Mouse (Mus musculus): ENCODE measurements around the gene Ehf.

Gene Ehf

GRCm38 (mm10) chr2:103294526-103294925 is 8.6 kb downstream of the Ehf start:
- DNase-seq (ENCODE audit: low read depth, low spot score): no peak

GRCm38 (mm10) chr2:103293751-103294150 is 9.3 kb downstream of the Ehf start:
- no peak for DNase-seq (ENCODE audit: low read depth, low spot score)

- no peak for DNase-seq (ENCODE audit: low read depth, low spot score)
These were observed 9.9 kb downstream of the Ehf start for GRCm38 (mm10) chr2:103293214-103293613.

- no peak for DNase-seq (ENCODE audit: low read depth, low spot score)
These were observed 12.3 kb downstream of the Ehf start for GRCm38 (mm10) chr2:103290705-103291269.

- DNase-seq (ENCODE audit: low read depth, low spot score): no peak
These were observed 12.9 kb downstream of the Ehf start for GRCm38 (mm10) chr2:103290167-103290566.

- DNase-seq (ENCODE audit: low read depth, low spot score): no peak
These were observed 13.6 kb downstream of the Ehf start for GRCm38 (mm10) chr2:103289407-103289950.

GRCm38 (mm10) chr2:103287716-103288115 is 15.4 kb downstream of the Ehf start:
- no peak for DNase-seq (ENCODE audit: low read depth, low spot score)

GRCm38 (mm10) chr2:103285561-103285960 is 17.5 kb downstream of the Ehf start:
- DNase-seq (ENCODE audit: low read depth, low spot score): no peak

GRCm38 (mm10) chr2:103283730-103284129 is 19.3 kb downstream of the Ehf start:
- DNase-seq (ENCODE audit: low read depth, low spot score): no peak

GRCm38 (mm10) chr2:103282184-103282750 is 20.8 kb downstream of the Ehf start:
- no peak for DNase-seq (ENCODE audit: low read depth, low spot score)

GRCm38 (mm10) chr2:103279927-103280326 is 23.2 kb downstream of the Ehf start:
- DNase-seq (ENCODE audit: low read depth, low spot score): no peak

GRCm38 (mm10) chr2:103278476-103278875 is 24.6 kb downstream of the Ehf start:
- no peak for DNase-seq (ENCODE audit: low read depth, low spot score)

GRCm38 (mm10) chr2:103277794-103278193 is 25.3 kb downstream of the Ehf start:
- DNase-seq (ENCODE audit: low read depth, low spot score): no peak

- no peak for DNase-seq (ENCODE audit: low read depth, low spot score)
These were observed 27.6 kb downstream of the Ehf start for GRCm38 (mm10) chr2:103275316-103275960.

- DNase-seq (ENCODE audit: low read depth, low spot score): no peak
These were observed 28.3 kb downstream of the Ehf start for GRCm38 (mm10) chr2:103274803-103275202.

GRCm38 (mm10) chr2:103274270-103274669 is 28.8 kb downstream of the Ehf start:
- no peak for DNase-seq (ENCODE audit: low read depth, low spot score)

GRCm38 (mm10) chr2:103271481-103271880 is 31.6 kb downstream of the Ehf start:
- no peak for DNase-seq (ENCODE audit: low read depth, low spot score)

- no peak for DNase-seq (ENCODE audit: low read depth, low spot score)
These were observed 32.4 kb downstream of the Ehf start for GRCm38 (mm10) chr2:103270556-103271160.

GRCm38 (mm10) chr2:103239086-103239485 is 64.0 kb downstream of the Ehf start:
- DNase-seq (ENCODE audit: low read depth, low spot score): no peak

GRCm38 (mm10) chr2:103226781-103227180 is 76.3 kb downstream of the Ehf start:
- DNase-seq (ENCODE audit: low read depth, low spot score): no peak

- DNase-seq (ENCODE audit: low read depth, low spot score): no peak
These were observed 82.2 kb downstream of the Ehf start for GRCm38 (mm10) chr2:103220871-103221270.

GRCm38 (mm10) chr2:103218323-103218722 is 84.8 kb downstream of the Ehf start:
- DNase-seq (ENCODE audit: low read depth, low spot score): no peak

- no peak for DNase-seq (ENCODE audit: low read depth, low spot score)
These were observed 87.3 kb downstream of the Ehf start for GRCm38 (mm10) chr2:103215801-103216200.

Data from CD4-positive helper T cell, adult 2 months (primary cell).